Mouse (Mus musculus) embryonic facial prominence, embryonic 13.5 days (tissue): ENCODE data around the gene Ctnnbip1. TPM values are rescaled to one million over a fixed set of nuclear protein-coding genes. Genes with fewer than 3 reads are reported as not detected.

Source experiments
- ATAC-seq: fragments of 200-750 bp; cut with Nextera tagmentation; 2 replicates; pipeline ENCODE4 v1.8.0; 2017; ENCODE audit warnings: low read depth; ENCODE audit not compliant: insufficient number of reproducible peaks, insufficient read depth, low FRiP score, low TSS enrichment
- H3K27ac ChIP-seq: fragments of 300-500 bp; sonication (generic); 2 replicates; pipeline ENCODE4 v1.5.1; 2015; ENCODE audit warnings: moderate library complexity, mild to moderate bottlenecking, inconsistent platforms
- H3K27me3 ChIP-seq: fragments of 300-500 bp; sonication (generic); 2 replicates; pipeline ENCODE4 v1.6.1; 2015; ENCODE audit warnings: mild to moderate bottlenecking, inconsistent platforms
- H3K36me3 ChIP-seq: fragments of 300-500 bp; sonication (generic); 2 replicates; pipeline ENCODE4 v1.6.1; 2015; ENCODE audit warnings: mild to moderate bottlenecking, inconsistent platforms
- H3K4me1 ChIP-seq: fragments of 300-500 bp; sonication (generic); 2 replicates; pipeline ENCODE4 v1.6.1; 2015; ENCODE audit warnings: inconsistent platforms
- H3K4me2 ChIP-seq: fragments of 300-500 bp; sonication (generic); 2 replicates; pipeline ENCODE4 v1.6.1; 2015; ENCODE audit warnings: moderate library complexity, mild to moderate bottlenecking, inconsistent platforms
- H3K4me3 ChIP-seq: fragments of 300-500 bp; sonication (generic); 2 replicates; pipeline ENCODE4 v1.5.1; 2015; ENCODE audit warnings: mild to moderate bottlenecking, inconsistent platforms
- H3K9ac ChIP-seq: fragments of 300-500 bp; sonication (generic); 2 replicates; pipeline ENCODE4 v1.6.1; 2015; ENCODE audit warnings: mild to moderate bottlenecking, inconsistent platforms
- H3K9me3 ChIP-seq: fragments of 300-500 bp; sonication (generic); 2 replicates; pipeline ENCODE4 v1.6.1; 2016; ENCODE audit warnings: inconsistent platforms
- WGBS: fragments of 180-500 bp; shearing (Covaris S2); methylation state at CpG from one replicate; pipeline ENCODE4 v1.1.7; 2015; ENCODE audit warnings: mixed read lengths; 5-methylcytosine and 5-hydroxymethylcytosine counted together
- polyA plus RNA-seq: library from polyadenylated mRNA; unstranded; fragments of >200 nt; fragmentation: Nextera tagmentation; extraction: Ambion mirVana; gene quantifications from 2 replicates; pipeline ENCODE4 v1.2.1, GENCODE M21; 2015

The Ctnnbip1 gene
- polyA plus RNA-seq, 1 experiment from 2014 or later = 65.4 TPM

GRCm38 (mm10) chr4:149546797-149547444 is 28.9 kb downstream of the Ctnnbip1 start:
- no peak for ATAC-seq
- H3K9me3 ChIP-seq = no peaks in the 10 kb centered on the region

GRCm38 (mm10) chr4:149547523-149547922 is 29.5 kb downstream of the Ctnnbip1 start:
- Histone ChIP-seq H3K27ac (peak overlapping the region; percentile 45; the same call in 1 of the 2 replicates), H3K4me3 (no peak overlapping the region), H3K9ac (no peak overlapping the region), H3K36me3 (peaks cover 40% of the 10 kb centered on the region), H3K4me2 (no peak overlapping the region), H3K4me1 (peaks cover 3% of the 10 kb centered on the region), H3K9me3 (no peaks in the 10 kb centered on the region), H3K27me3 (no peaks in the 10 kb centered on the region)
- ATAC-seq = no peak
- 68% methylated on average over 6 of the region's 6 CpGs for WGBS

More at GRCm38 (mm10) chr4:149546797-149547444, 28.9 kb downstream of the Ctnnbip1 start:
- no peak overlapping the region for H3K9ac ChIP-seq
- H3K4me2 ChIP-seq = no peak overlapping the region
- WGBS = 83% methylated on average over 9 of the region's 9 CpGs
- peaks cover 9% of the 10 kb centered on the region for H3K4me1 ChIP-seq
- no peaks in the 10 kb centered on the region for H3K27me3 ChIP-seq
- H3K4me3 ChIP-seq = no peak overlapping the region
- peak overlapping the region; percentile 45; the same call in 1 of the 2 replicates for H3K27ac ChIP-seq
- H3K36me3 ChIP-seq = peaks cover 40% of the 10 kb centered on the region

- 63% methylated on average over 9 of the region's 9 CpGs for WGBS
- Histone ChIP-seq H3K4me1 (peaks cover 3% of the 10 kb centered on the region; the same call in 1 of the 2 replicates), H3K9me3 (no peaks in the 10 kb centered on the region), H3K27me3 (no peaks in the 10 kb centered on the region), H3K9ac (no peak overlapping the region), H3K4me2 (no peak overlapping the region), H3K36me3 (peaks cover 42% of the 10 kb centered on the region), H3K27ac (no peak overlapping the region), H3K4me3 (no peak overlapping the region)
- ATAC-seq = no peak
Measured at GRCm38 (mm10) chr4:149549221-149549925, 31.3 kb downstream of the Ctnnbip1 start.

GRCm38 (mm10) chr4:149550866-149551265 is 32.8 kb downstream of the Ctnnbip1 start:
- no peak overlapping the region for H3K27ac ChIP-seq
- peaks cover 4% of the 10 kb centered on the region; the same call in 1 of the 2 replicates for H3K4me1 ChIP-seq
- no peak overlapping the region for H3K4me2 ChIP-seq
- ATAC-seq = no peak
- no peak overlapping the region for H3K4me3 ChIP-seq
- H3K36me3 ChIP-seq = peaks cover 34% of the 10 kb centered on the region
- no peak overlapping the region for H3K9ac ChIP-seq
- WGBS = 84% methylated on average over 5 of the region's 5 CpGs
- no peaks in the 10 kb centered on the region for H3K27me3 ChIP-seq
- no peaks in the 10 kb centered on the region for H3K9me3 ChIP-seq

- no peak for ATAC-seq
- H3K9ac ChIP-seq = no peak overlapping the region
- peaks cover 26% of the 10 kb centered on the region; the same call in 1 of the 2 replicates for H3K36me3 ChIP-seq
- H3K4me1 ChIP-seq = peaks cover 4% of the 10 kb centered on the region; the same call in 1 of the 2 replicates
- H3K27ac ChIP-seq = no peak overlapping the region
- no peak overlapping the region for H3K4me2 ChIP-seq
- H3K9me3 ChIP-seq = no peaks in the 10 kb centered on the region
- no peaks in the 10 kb centered on the region for H3K27me3 ChIP-seq
- no peak overlapping the region for H3K4me3 ChIP-seq
- 84% methylated on average over 5 of the region's 5 CpGs for WGBS
Measured at GRCm38 (mm10) chr4:149551696-149552095, 33.7 kb downstream of the Ctnnbip1 start.

- H3K4me1 ChIP-seq = peaks cover 4% of the 10 kb centered on the region; the same call in 1 of the 2 replicates
- no peak overlapping the region for H3K4me3 ChIP-seq
- no peak for ATAC-seq
- H3K9ac ChIP-seq = 0 out of 2 replicates have a peak overlapping the region, but pooled peaks have one; percentile 0
- WGBS = 68% methylated on average over 7 of the region's 7 CpGs
- no peaks in the 10 kb centered on the region for H3K27me3 ChIP-seq
- H3K27ac ChIP-seq = no peak overlapping the region
- peaks cover 24% of the 10 kb centered on the region for H3K36me3 ChIP-seq
- no peaks in the 10 kb centered on the region for H3K9me3 ChIP-seq
- H3K4me2 ChIP-seq = no peak overlapping the region
Measured at GRCm38 (mm10) chr4:149553834-149554233, 35.8 kb downstream of the Ctnnbip1 start.

GRCm38 (mm10) chr4:149556111-149556510 is 38.1 kb downstream of the Ctnnbip1 start:
- WGBS = 77% methylated on average over 4 of the region's 4 CpGs
- peaks cover 4% of the 10 kb centered on the region; the same call in 1 of the 2 replicates for H3K4me1 ChIP-seq
- no peaks in the 10 kb centered on the region for H3K9me3 ChIP-seq
- H3K9ac ChIP-seq = no peak overlapping the region
- no peak overlapping the region for H3K4me2 ChIP-seq
- ATAC-seq = no peak
- H3K27me3 ChIP-seq = no peaks in the 10 kb centered on the region
- H3K36me3 ChIP-seq = peaks cover 32% of the 10 kb centered on the region
- no peak overlapping the region for H3K4me3 ChIP-seq
- H3K27ac ChIP-seq = no peak overlapping the region

GRCm38 (mm10) chr4:149557905-149558304 is 39.9 kb downstream of the Ctnnbip1 start:
- H3K9ac ChIP-seq = no peak overlapping the region
- 92% methylated on average over 5 of the region's 5 CpGs for WGBS
- no peak for ATAC-seq
- H3K9me3 ChIP-seq = no peaks in the 10 kb centered on the region
- H3K4me3 ChIP-seq = no peak overlapping the region
- H3K27ac ChIP-seq = no peak overlapping the region
- H3K4me1 ChIP-seq = peaks cover 16% of the 10 kb centered on the region
- no peak overlapping the region for H3K4me2 ChIP-seq
- no peaks in the 10 kb centered on the region for H3K27me3 ChIP-seq
- H3K36me3 ChIP-seq = peaks cover 30% of the 10 kb centered on the region

GRCm38 (mm10) chr4:149558389-149558788 is 40.4 kb downstream of the Ctnnbip1 start:
- Histone ChIP-seq H3K27me3 (no peaks in the 10 kb centered on the region), H3K4me3 (no peak overlapping the region), H3K27ac (no peak overlapping the region), H3K36me3 (peaks cover 31% of the 10 kb centered on the region), H3K9me3 (no peaks in the 10 kb centered on the region), H3K4me1 (peaks cover 17% of the 10 kb centered on the region), H3K4me2 (no peak overlapping the region), H3K9ac (no peak overlapping the region)
- 87% methylated on average over 3 of the region's 3 CpGs for WGBS
- ATAC-seq = no peak

- H3K4me3 ChIP-seq = no peak overlapping the region
- no peaks in the 10 kb centered on the region for H3K9me3 ChIP-seq
- H3K27me3 ChIP-seq = no peaks in the 10 kb centered on the region
- WGBS = 80% methylated on average over 4 of the region's 4 CpGs
- no peak overlapping the region for H3K27ac ChIP-seq
- ATAC-seq = no peak
- peaks cover 41% of the 10 kb centered on the region for H3K36me3 ChIP-seq
- no peak overlapping the region for H3K9ac ChIP-seq
- no peak overlapping the region for H3K4me2 ChIP-seq
- H3K4me1 ChIP-seq = peaks cover 16% of the 10 kb centered on the region
Measured at GRCm38 (mm10) chr4:149561392-149561791, 43.4 kb downstream of the Ctnnbip1 start.

GRCm38 (mm10) chr4:149561986-149562904 is 44.2 kb downstream of the Ctnnbip1 start:
- Histone ChIP-seq H3K4me2 (peak overlapping the region; percentile 21; the same call in 1 of the 2 replicates), H3K4me3 (no peak overlapping the region), H3K27ac (peak overlapping the region; percentile 63), H3K9me3 (no peaks in the 10 kb centered on the region), H3K36me3 (peaks cover 39% of the 10 kb centered on the region), H3K9ac (peak overlapping the region; percentile 44), H3K27me3 (no peaks in the 10 kb centered on the region), H3K4me1 (peaks cover 16% of the 10 kb centered on the region)
- ATAC-seq = 0 out of 2 replicates have a peak, but pooled peaks have one; percentile 27
- WGBS = 58% methylated on average over 21 of the region's 21 CpGs
